Mouse (Mus musculus): Measurements from ENCODE around the gene Wdr18.
"Not testable (repeated sequence)": the region's sequence is repeated elsewhere in the genome, so short reads cannot be mapped to it uniquely, and the experiment has no call there.

Wdr18 gene

GRCm38 (mm10) chr10:79946752-79947322 is 13.1 kb upstream of the Wdr18 start:
- no peak for DNase-seq (ENCODE audit: low read depth, low spot score)

- no peak for DNase-seq (ENCODE audit: low read depth, low spot score)
These were observed 12.4 kb upstream of the Wdr18 start for GRCm38 (mm10) chr10:79947502-79947901.

DNA sequence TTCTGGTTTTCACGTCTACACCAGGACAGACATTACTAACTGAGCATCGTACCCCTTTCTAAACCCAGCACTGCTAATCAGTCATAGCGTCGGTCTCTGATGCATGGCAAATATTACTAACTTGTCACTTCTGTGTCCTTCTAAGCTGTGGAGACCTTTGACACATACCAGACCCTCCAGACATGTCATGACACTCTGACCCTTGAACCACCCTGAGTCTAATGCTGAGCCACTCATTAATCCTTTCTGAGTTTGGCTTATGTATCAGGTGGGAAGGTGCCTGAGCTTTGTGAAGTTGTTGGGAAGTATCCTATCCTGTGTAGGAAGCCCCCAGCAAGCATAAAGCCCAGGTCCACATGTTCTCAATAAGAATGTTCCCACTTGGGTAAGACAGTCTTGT is 10.1 kb upstream of the Wdr18 start:
- no peak for DNase-seq (ENCODE audit: low read depth, low spot score)

DNA sequence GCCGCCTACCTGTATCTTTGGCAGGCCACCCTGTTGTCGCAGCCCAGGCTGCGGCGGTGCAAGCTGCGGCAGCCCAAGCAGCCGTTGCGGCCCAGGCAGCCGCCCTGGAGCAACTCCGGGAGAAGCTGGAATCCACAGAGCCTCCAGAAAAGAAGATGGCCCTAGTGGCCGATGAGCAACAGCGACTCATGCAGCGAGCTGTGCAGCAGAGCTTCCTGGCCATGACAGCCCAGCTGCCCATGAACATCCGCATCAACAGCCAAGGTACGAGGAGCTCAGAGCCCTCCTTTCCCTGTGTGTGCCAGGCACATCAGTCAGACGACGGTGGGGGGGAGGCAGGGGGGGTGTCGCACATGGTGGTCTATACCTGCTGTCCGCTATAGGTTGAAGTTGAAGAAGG is 9.3 kb upstream of the Wdr18 start:
- no peak for DNase-seq (ENCODE audit: low read depth, low spot score)

DNA sequence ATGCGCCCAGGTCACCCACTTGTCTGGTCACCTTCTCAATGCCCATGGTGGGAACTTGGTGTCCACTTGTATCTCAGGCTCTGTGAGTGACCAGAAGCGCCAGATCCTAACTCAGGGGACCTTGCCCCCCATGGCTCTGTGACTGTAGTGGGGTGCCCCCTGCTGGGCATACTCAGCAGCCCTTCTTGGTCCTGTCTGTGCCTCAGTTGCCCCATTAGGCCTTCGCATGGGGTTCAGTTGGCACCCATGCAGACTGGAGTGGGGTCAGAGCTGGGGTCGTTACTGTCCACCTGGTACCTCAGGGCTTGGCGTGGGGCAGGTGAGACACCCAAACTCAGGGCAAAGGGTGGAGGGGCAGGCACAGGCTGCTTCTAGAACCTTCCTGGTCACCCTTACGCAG is 6.0 kb upstream of the Wdr18 start:
- DNase-seq (ENCODE audit: low read depth, low spot score) = no peak

- DNase-seq (ENCODE audit: low read depth, low spot score) = no peak
These were observed 4.3 kb upstream of the Wdr18 start for GRCm38 (mm10) chr10:79955691-79956090.

GRCm38 (mm10) chr10:79956643-79957154 is 3.3 kb upstream of the Wdr18 start:
- no peak for DNase-seq (ENCODE audit: low read depth, low spot score)

DNA sequence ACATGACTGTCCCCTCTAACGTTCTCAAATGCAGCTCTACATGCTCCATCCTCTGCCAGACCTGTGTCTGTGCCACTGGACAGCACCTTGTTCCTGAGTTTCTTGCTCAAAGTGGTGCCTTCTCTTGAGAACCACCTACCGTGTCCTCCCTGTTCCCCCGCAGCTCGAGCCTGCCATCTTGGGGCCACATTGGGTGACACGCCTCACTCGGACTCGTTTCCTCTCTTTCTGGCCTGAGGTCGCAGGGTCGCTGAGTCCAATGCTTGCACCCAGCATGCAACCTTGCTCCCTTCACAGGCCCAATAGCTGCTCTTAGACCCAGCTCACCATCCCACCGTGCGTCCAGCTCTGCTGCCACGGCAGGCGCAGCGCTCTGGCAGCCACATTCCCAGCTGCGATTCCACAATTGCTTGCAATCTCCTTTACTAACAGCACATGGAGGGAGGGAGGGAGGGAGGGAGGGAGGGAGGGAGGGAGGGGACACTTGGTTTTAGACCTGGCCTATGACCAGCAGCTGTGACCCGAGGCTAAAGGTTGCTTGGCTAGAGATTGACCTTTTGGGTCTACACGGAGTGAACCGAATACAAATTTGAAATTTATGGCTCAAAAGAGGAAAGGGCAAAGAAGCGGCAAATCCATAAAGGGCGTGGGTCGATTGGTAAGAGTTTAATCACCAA is 1.7 kb upstream of the Wdr18 start:
- DNase-seq (ENCODE audit: low read depth, low spot score) = peak; percentile 67

- DNase-seq (ENCODE audit: low read depth, low spot score) = not testable (repeated sequence)
These were observed 540 bp upstream of the Wdr18 start for GRCm38 (mm10) chr10:79959412-79959811.

- no peak for DNase-seq (ENCODE audit: low read depth, low spot score)
These were observed 831 bp downstream of the Wdr18 start for GRCm38 (mm10) chr10:79960671-79961294.

DNA sequence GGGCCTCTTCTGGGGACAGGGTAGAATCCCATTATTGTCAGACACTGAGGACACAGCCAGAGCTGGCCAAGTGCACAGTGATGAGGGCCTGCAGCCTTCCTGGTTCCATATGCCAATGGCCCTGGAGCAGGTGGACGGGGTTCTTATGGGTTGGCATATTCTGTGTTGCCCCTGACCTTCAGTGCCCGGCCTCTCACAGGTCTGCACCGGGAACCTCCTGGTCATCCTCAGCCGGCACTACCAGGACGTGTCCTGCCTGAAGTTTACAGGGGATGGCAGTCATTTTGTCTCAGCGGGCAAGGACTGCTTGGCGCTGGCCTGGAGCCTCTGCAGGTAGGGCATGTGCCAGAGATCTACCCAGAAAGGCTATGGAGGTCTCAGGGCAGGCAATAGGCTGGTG is 4.8 kb downstream of the Wdr18 start:
- no peak for DNase-seq (ENCODE audit: low read depth, low spot score)

GRCm38 (mm10) chr10:79965325-79965724 is 5.4 kb downstream of the Wdr18 start:
- DNase-seq (ENCODE audit: low read depth, low spot score) = no peak

- peak; percentile 55 for DNase-seq (ENCODE audit: low read depth, low spot score)
These were observed 7.0 kb downstream of the Wdr18 start for GRCm38 (mm10) chr10:79966886-79967400.

GRCm38 (mm10) chr10:79968181-79968580 is 8.2 kb downstream of the Wdr18 start:
- DNase-seq (ENCODE audit: low read depth, low spot score) = no peak

- DNase-seq (ENCODE audit: low read depth, low spot score) = no peak
These were observed 9.2 kb downstream of the Wdr18 start for GRCm38 (mm10) chr10:79969124-79969568.

GRCm38 (mm10) chr10:79970415-79971182 is 10.6 kb downstream of the Wdr18 start, which contains the start of gene Grin3b:
Gene Grin3b (plus strand): TSS chr10:79970715.
- no peak for DNase-seq (ENCODE audit: low read depth, low spot score)

DNA sequence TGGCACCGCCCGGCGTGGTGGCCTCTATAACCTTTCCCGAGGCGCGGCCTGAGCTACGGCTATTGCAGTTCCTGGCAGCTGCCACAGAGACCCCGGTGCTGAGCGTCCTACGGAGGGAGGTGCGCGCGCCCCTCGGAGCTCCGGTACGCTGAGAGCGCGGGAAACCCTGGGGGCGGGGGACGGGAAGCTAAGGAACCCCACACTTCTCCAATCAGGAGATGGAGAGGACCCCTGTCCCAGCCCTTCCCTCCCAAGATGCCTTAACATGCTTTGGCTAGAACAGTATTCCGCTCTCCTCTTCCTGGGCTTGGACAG is 11.2 kb downstream of the Wdr18 start:
- DNase-seq (ENCODE audit: low read depth, low spot score) = no peak

- DNase-seq (ENCODE audit: low read depth, low spot score) = no peak
These were observed 12.9 kb downstream of the Wdr18 start for GRCm38 (mm10) chr10:79972831-79973230.

GRCm38 (mm10) chr10:79974087-79974486 is 14.1 kb downstream of the Wdr18 start:
- DNase-seq (ENCODE audit: low read depth, low spot score) = no peak

- no peak for DNase-seq (ENCODE audit: low read depth, low spot score)
These were observed 14.7 kb downstream of the Wdr18 start for GRCm38 (mm10) chr10:79974668-79975067.

DNA sequence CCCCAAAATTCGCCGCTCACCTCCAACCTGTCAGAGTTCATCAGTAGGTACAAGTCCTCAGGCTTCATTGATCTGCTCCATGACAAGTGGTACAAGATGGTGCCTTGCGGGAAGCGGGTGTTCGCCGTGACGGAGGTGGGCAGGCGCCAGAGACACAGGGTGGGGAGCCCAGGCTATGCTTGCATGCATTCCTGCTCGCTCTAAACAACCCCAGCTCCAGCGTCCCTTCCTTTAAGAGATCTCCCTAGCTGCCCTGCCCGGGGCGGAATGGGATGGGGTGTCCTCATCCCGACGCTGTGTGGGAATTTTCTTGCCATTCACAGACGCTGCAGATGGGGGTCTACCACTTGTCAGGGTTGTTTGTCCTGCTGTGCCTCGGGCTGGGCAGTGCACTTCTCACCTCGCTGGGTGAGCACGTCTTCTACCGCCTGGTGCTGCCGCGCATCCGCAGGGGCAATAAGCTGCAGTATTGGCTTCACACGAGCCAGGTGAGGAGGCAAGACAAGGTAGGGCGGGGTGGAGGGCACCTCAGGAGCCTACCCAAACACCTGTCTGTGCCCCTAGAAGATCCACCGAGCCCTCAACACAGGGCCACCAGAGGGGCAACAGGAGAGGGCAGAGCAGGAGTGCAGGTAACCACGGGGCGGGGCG is 16.2 kb downstream of the Wdr18 start:
- no peak for DNase-seq (ENCODE audit: low read depth, low spot score)
